Mouse (Mus musculus): ENCODE measurements at regions not wholly inside any gene's neighbourhood (a gene's known extent, or its start where the extent isn't known, plus 50 kb on each side); places are given as distances from the start of the nearest gene placed in this dataset.

- Histone ChIP-seq H3K27ac (ENCODE audit: control insufficient read depth, insufficient read depth, low read depth, low read length, poor library complexity) (no peak overlapping the region), H3K4me1 (ENCODE audit: control insufficient read depth, insufficient read depth, low read length) (no peaks in the 10 kb centered on the region; the same call in 1 of the 2 replicates), H3K4me3 (replicated peaks; ENCODE audit: control insufficient read depth, low read depth, low read length) (no peak overlapping the region)
- TF ChIP-seq POLR2A (IDR thresholded peaks at IDR 0.05; ENCODE audit: borderline replicate concordance, control insufficient read depth, low read depth, low read length) (no peak), CTCF (IDR thresholded peaks at IDR 0.05; ENCODE audit: control insufficient read depth, insufficient read depth, low read length) (no peak)
- 80% methylated on average over 7 of the region's 7 CpGs for WGBS
These were observed 327.9 kb downstream of the En1 start for GRCm38 (mm10) chr1:120930141-120930540.

GRCm38 (mm10) chr1:120935321-120935720, 333.1 kb downstream of the En1 start:
- 87% methylated on average over 3 of the region's 3 CpGs for WGBS

GRCm38 (mm10) chr1:120943711-120944110, 341.5 kb downstream of the En1 start:
- Histone ChIP-seq H3K4me1 (ENCODE audit: control insufficient read depth, insufficient read depth, low read length) (no peaks in the 10 kb centered on the region), H3K4me3 (replicated peaks; ENCODE audit: control insufficient read depth, low read depth, low read length) (no peak overlapping the region), H3K27ac (ENCODE audit: control insufficient read depth, insufficient read depth, low read depth, low read length, poor library complexity) (no peak overlapping the region)
- WGBS: 63% methylated on average over 4 of the region's 4 CpGs
- TF ChIP-seq CTCF (IDR thresholded peaks at IDR 0.05; ENCODE audit: control insufficient read depth, insufficient read depth, low read length): no peak
- no peak for TF ChIP-seq POLR2A (IDR thresholded peaks at IDR 0.05; ENCODE audit: borderline replicate concordance, control insufficient read depth, low read depth, low read length)

More at GRCm38 (mm10) chr1:120935321-120935720, 333.1 kb downstream of the En1 start:
- H3K27ac ChIP-seq (ENCODE audit: control insufficient read depth, insufficient read depth, low read depth, low read length, poor library complexity): no peak overlapping the region
- no peak overlapping the region for H3K4me3 ChIP-seq (replicated peaks; ENCODE audit: control insufficient read depth, low read depth, low read length)
- no peak for TF ChIP-seq POLR2A (IDR thresholded peaks at IDR 0.05; ENCODE audit: borderline replicate concordance, control insufficient read depth, low read depth, low read length)
- TF ChIP-seq CTCF (IDR thresholded peaks at IDR 0.05; ENCODE audit: control insufficient read depth, insufficient read depth, low read length): no peak
- H3K4me1 ChIP-seq (ENCODE audit: control insufficient read depth, insufficient read depth, low read length): no peaks in the 10 kb centered on the region

GRCm38 (mm10) chr1:120946349-120946748, 344.1 kb downstream of the En1 start:
- H3K4me1 ChIP-seq (ENCODE audit: control insufficient read depth, insufficient read depth, low read length): no peaks in the 10 kb centered on the region
- TF ChIP-seq CTCF (IDR thresholded peaks at IDR 0.05; ENCODE audit: control insufficient read depth, insufficient read depth, low read length): no peak
- no peak for TF ChIP-seq POLR2A (IDR thresholded peaks at IDR 0.05; ENCODE audit: borderline replicate concordance, control insufficient read depth, low read depth, low read length)
- no peak overlapping the region for H3K4me3 ChIP-seq (replicated peaks; ENCODE audit: control insufficient read depth, low read depth, low read length)
- 78% methylated on average over 4 of the region's 4 CpGs for WGBS
- H3K27ac ChIP-seq (ENCODE audit: control insufficient read depth, insufficient read depth, low read depth, low read length, poor library complexity): no peak overlapping the region

- H3K4me1 ChIP-seq (ENCODE audit: control insufficient read depth, insufficient read depth, low read length): no peaks in the 10 kb centered on the region
- H3K4me3 ChIP-seq (replicated peaks; ENCODE audit: control insufficient read depth, low read depth, low read length): no peak overlapping the region
- 83% methylated on average over 1 of the region's 1 CpGs for WGBS
- no peak overlapping the region for H3K27ac ChIP-seq (ENCODE audit: control insufficient read depth, insufficient read depth, low read depth, low read length, poor library complexity)
- TF ChIP-seq CTCF (IDR thresholded peaks at IDR 0.05; ENCODE audit: control insufficient read depth, insufficient read depth, low read length) (no peak), POLR2A (IDR thresholded peaks at IDR 0.05; ENCODE audit: borderline replicate concordance, control insufficient read depth, low read depth, low read length) (no peak)
These were observed 359.0 kb downstream of the En1 start for GRCm38 (mm10) chr1:120961235-120961634.

- Histone ChIP-seq H3K4me3 (replicated peaks; ENCODE audit: control insufficient read depth, low read depth, low read length) (no peak overlapping the region), H3K4me1 (ENCODE audit: control insufficient read depth, insufficient read depth, low read length) (no peaks in the 10 kb centered on the region), H3K27ac (ENCODE audit: control insufficient read depth, insufficient read depth, low read depth, low read length, poor library complexity) (no peak overlapping the region)
- 45% methylated on average over 8 of the region's 8 CpGs for WGBS
- no peak for TF ChIP-seq POLR2A (IDR thresholded peaks at IDR 0.05; ENCODE audit: borderline replicate concordance, control insufficient read depth, low read depth, low read length)
- TF ChIP-seq CTCF (IDR thresholded peaks at IDR 0.05; ENCODE audit: control insufficient read depth, insufficient read depth, low read length): no peak
These were observed 359.8 kb downstream of the En1 start for GRCm38 (mm10) chr1:120961984-120962383.

GRCm38 (mm10) chr1:120963477-120964178, 361.4 kb downstream of the En1 start:
- Histone ChIP-seq H3K27ac (ENCODE audit: control insufficient read depth, insufficient read depth, low read depth, low read length, poor library complexity) (no peak overlapping the region), H3K4me3 (replicated peaks; ENCODE audit: control insufficient read depth, low read depth, low read length) (no peak overlapping the region), H3K4me1 (ENCODE audit: control insufficient read depth, insufficient read depth, low read length) (no peaks in the 10 kb centered on the region)
- WGBS: 43% methylated on average over 14 of the region's 14 CpGs
- TF ChIP-seq POLR2A (IDR thresholded peaks at IDR 0.05; ENCODE audit: borderline replicate concordance, control insufficient read depth, low read depth, low read length) (no peak), CTCF (IDR thresholded peaks at IDR 0.05; ENCODE audit: control insufficient read depth, insufficient read depth, low read length) (no peak)

GRCm38 (mm10) chr1:120964179-120964517, 361.9 kb downstream of the En1 start:
- TF ChIP-seq CTCF (IDR thresholded peaks at IDR 0.05; ENCODE audit: control insufficient read depth, insufficient read depth, low read length) (no peak), POLR2A (IDR thresholded peaks at IDR 0.05; ENCODE audit: borderline replicate concordance, control insufficient read depth, low read depth, low read length) (no peak)
- 70% methylated on average over 17 of the region's 17 CpGs for WGBS
- H3K27ac ChIP-seq (ENCODE audit: control insufficient read depth, insufficient read depth, low read depth, low read length, poor library complexity): no peak overlapping the region
- no peak overlapping the region for H3K4me3 ChIP-seq (replicated peaks; ENCODE audit: control insufficient read depth, low read depth, low read length)
- H3K4me1 ChIP-seq (ENCODE audit: control insufficient read depth, insufficient read depth, low read length): no peaks in the 10 kb centered on the region

- TF ChIP-seq POLR2A (IDR thresholded peaks at IDR 0.05; ENCODE audit: borderline replicate concordance, control insufficient read depth, low read depth, low read length) (no peak), CTCF (IDR thresholded peaks at IDR 0.05; ENCODE audit: control insufficient read depth, insufficient read depth, low read length) (no peak)
- no peak overlapping the region for H3K4me3 ChIP-seq (replicated peaks; ENCODE audit: control insufficient read depth, low read depth, low read length)
- H3K27ac ChIP-seq (ENCODE audit: control insufficient read depth, insufficient read depth, low read depth, low read length, poor library complexity): no peak overlapping the region
- 48% methylated on average over 3 of the region's 3 CpGs for WGBS
- H3K4me1 ChIP-seq (ENCODE audit: control insufficient read depth, insufficient read depth, low read length): no peaks in the 10 kb centered on the region
These were observed 363.9 kb downstream of the En1 start for GRCm38 (mm10) chr1:120966132-120966531.

Measured in bone marrow, adult 2 months (tissue).